Mouse (Mus musculus) hindbrain, postnatal 0 days (tissue): Measurements from ENCODE around the gene Cryba1. TPM values are rescaled to one million over a fixed set of nuclear protein-coding genes. Genes with fewer than 3 reads are reported as not detected.

ENCODE experiments used
- ATAC-seq: fragments of 200-750 bp; cut with Nextera tagmentation; 2 replicates; pipeline ENCODE4 v1.8.0; 2017; ENCODE audit warnings: mild to moderate bottlenecking, moderate TSS enrichment, moderate library complexity
- DNase-seq: peaks from one replicate; pipeline ENCODE4 v3.0.0-alpha.2; 2015; ENCODE audit warnings: low spot score
- H3K27ac ChIP-seq: fragments of 300-500 bp; sonication (generic); 2 replicates; pipeline ENCODE4 v1.5.1; 2014; ENCODE audit warnings: mild to moderate bottlenecking
- H3K27me3 ChIP-seq: fragments of 300-500 bp; sonication (generic); 2 replicates; pipeline ENCODE4 v1.6.1; 2014; ENCODE audit warnings: low read length, mixed read lengths; ENCODE audit not compliant: insufficient read depth
- H3K36me3 ChIP-seq: fragments of 300-500 bp; sonication (generic); 2 replicates; pipeline ENCODE4 v1.6.1; 2014; ENCODE audit warnings: low read length, mixed read lengths; ENCODE audit not compliant: insufficient read depth
- H3K4me1 ChIP-seq: fragments of 300-500 bp; sonication (generic); 2 replicates; pipeline ENCODE4 v1.6.1; 2014; ENCODE audit warnings: antibody characterized with exemption, low read length, mixed read lengths; ENCODE audit not compliant: insufficient read depth
- H3K4me2 ChIP-seq: fragments of 300-500 bp; sonication (generic); 2 replicates; pipeline ENCODE4 v1.6.1; 2014; ENCODE audit warnings: low read depth, mild to moderate bottlenecking, low read length, moderate library complexity, mixed read lengths
- H3K4me3 ChIP-seq: fragments of 300-500 bp; sonication (generic); 2 replicates; pipeline ENCODE4 v1.5.1; 2014; ENCODE audit warnings: low read length
- H3K9ac ChIP-seq: fragments of 300-500 bp; sonication (generic); replicated peaks from 2 replicates; pipeline ENCODE4 v1.6.1; 2014; ENCODE audit warnings: mild to moderate bottlenecking, low read length, moderate library complexity, mixed read lengths
- H3K9me3 ChIP-seq: fragments of 300-500 bp; sonication (generic); 2 replicates; pipeline ENCODE4 v1.6.1; 2016; ENCODE audit warnings: low read length, mixed read lengths
- CTCF ChIP-seq: IDR thresholded peaks from 2 replicates; pipeline ENCODE4 v1.5.1; 2016; ENCODE audit warnings: antibody characterized with exemption, control low read depth, low read depth
- WGBS: fragments of 180-500 bp; shearing (Covaris S2); extraction: QIAGEN DNeasy Blood & Tissue Kit; methylation state at CpG from one replicate; pipeline ENCODE4 v1.1.7; 2014; 5-methylcytosine and 5-hydroxymethylcytosine counted together
- polyA plus RNA-seq: library from polyadenylated mRNA; unstranded; fragments of >200 nt; fragmentation: Nextera tagmentation; extraction: Ambion mirVana; gene quantifications from 2 replicates; pipeline ENCODE4 v1.2.1, GENCODE M21; 2015
- total RNA-seq: library from RNA; depleted of rRNA; stranded (reverse); fragments of >200 nt; gene quantifications from 2 replicates; pipeline ENCODE4 v1.2.3, GENCODE M21; 2014; rRNA removed

Gene Cryba1
- total and polyA plus RNA-seq, 2 experiments from 2014 or later, result 0.51 TPM; not detected in 1

- Histone ChIP-seq H3K36me3 (no peaks in the 10 kb centered on the region), H3K4me3 (no peak overlapping the region), H3K27ac (no peak overlapping the region), H3K9me3 (no peaks in the 10 kb centered on the region), H3K4me2 (no peak overlapping the region), H3K9ac (no peak overlapping the region), H3K4me1 (no peaks in the 10 kb centered on the region), H3K27me3 (no peaks in the 10 kb centered on the region)
- DNase-seq, result no peak
- WGBS, result 13% methylated on average over 2 of the region's 2 CpGs
- TF ChIP-seq CTCF, result no peak
- ATAC-seq, result no peak
Measured at GRCm38 (mm10) chr11:77680018-77680417, 45.1 kb downstream of the Cryba1 start.

- WGBS, result 69% methylated on average over 4 of the region's 4 CpGs
- ATAC-seq, result no peak
- no peak overlapping the region for H3K27ac ChIP-seq
Measured at GRCm38 (mm10) chr11:77673428-77673991, 51.6 kb downstream of the Cryba1 start.

GRCm38 (mm10) chr11:77672746-77673145 is 52.3 kb downstream of the Cryba1 start:
- 95% methylated on average over 2 of the region's 2 CpGs for WGBS
- Histone ChIP-seq H3K4me3 (no peak overlapping the region), H3K4me2 (no peak overlapping the region), H3K27ac (no peak overlapping the region), H3K9me3 (peaks cover 4% of the 10 kb centered on the region), H3K27me3 (no peaks in the 10 kb centered on the region), H3K36me3 (no peaks in the 10 kb centered on the region), H3K4me1 (no peaks in the 10 kb centered on the region), H3K9ac (no peak overlapping the region)
- no peak for ATAC-seq
- no peak for TF ChIP-seq CTCF
- no peak for DNase-seq

More at GRCm38 (mm10) chr11:77673428-77673991, 51.6 kb downstream of the Cryba1 start:
- Histone ChIP-seq H3K36me3 (no peaks in the 10 kb centered on the region), H3K9me3 (peaks cover 4% of the 10 kb centered on the region), H3K27me3 (no peaks in the 10 kb centered on the region), H3K4me1 (no peaks in the 10 kb centered on the region), H3K9ac (no peak overlapping the region), H3K4me2 (no peak overlapping the region), H3K4me3 (no peak overlapping the region)
- 0 out of 2 replicates have a peak, but pooled peaks have one; percentile 4 for TF ChIP-seq CTCF
- DNase-seq, result no peak

Other genes with a start within 250 kb of the Cryba1 start
- 71.6 and 77.1 TPM in 2 replicates for gene Ankrd13b, start 235.6 kb downstream of the Cryba1 start, total RNA-seq
- 27.1 and 30.6 TPM in 2 replicates for gene Ankrd13b, start 235.6 kb downstream of the Cryba1 start, polyA plus RNA-seq
- 126 and 127 TPM in 2 replicates for gene Git1, start 231.7 kb downstream of the Cryba1 start, total RNA-seq
- gene Git1, start 231.7 kb downstream of the Cryba1 start, polyA plus RNA-seq, result 13.8 and 15.0 TPM in 2 replicates
- gene Abhd15, start 210.2 kb downstream of the Cryba1 start, total RNA-seq, result 3.6 and 4.7 TPM in 2 replicates
- 2.1 TPM in 2 replicates for gene Abhd15, start 210.2 kb downstream of the Cryba1 start, polyA plus RNA-seq
- gene Trp53i13, start 209.3 kb downstream of the Cryba1 start, total RNA-seq, result 13.7 and 17.8 TPM in 2 replicates
- gene Trp53i13, start 209.3 kb downstream of the Cryba1 start, polyA plus RNA-seq, result 14.3 and 17.2 TPM in 2 replicates
- not detected in 2 replicates for gene Gm10392, start 206.1 kb downstream of the Cryba1 start, total RNA-seq
- gene Gm10392, start 206.1 kb downstream of the Cryba1 start, polyA plus RNA-seq, result not detected in 2 replicates
- gene Taok1, start 117.5 kb downstream of the Cryba1 start, total RNA-seq, result 50.6 and 56.7 TPM in 2 replicates
- 27.1 and 28.2 TPM in 2 replicates for gene Taok1, start 117.5 kb downstream of the Cryba1 start, polyA plus RNA-seq
- 33.6 and 34.5 TPM in 2 replicates for gene Nufip2, start 39.1 kb downstream of the Cryba1 start, total RNA-seq
- gene Nufip2, start 39.1 kb downstream of the Cryba1 start, polyA plus RNA-seq, result 3.8 and 4.3 TPM in 2 replicates
- 64.6 and 68.8 TPM in 2 replicates for gene Myo18a, start 38.0 kb upstream of the Cryba1 start, total RNA-seq
- gene Myo18a, start 38.0 kb upstream of the Cryba1 start, polyA plus RNA-seq, result 28.2 and 29.8 TPM in 2 replicates
- not detected in 2 replicates for gene Gm10277, start 62.5 kb upstream of the Cryba1 start, total RNA-seq
- gene Gm10277, start 62.5 kb upstream of the Cryba1 start, polyA plus RNA-seq, result 0.69 and 0.91 TPM in 2 replicates
- 2.8 and 6.8 TPM in 2 replicates for gene Pipox, start 168.8 kb upstream of the Cryba1 start, total RNA-seq
- 4.4 and 4.6 TPM in 2 replicates for gene Pipox, start 168.8 kb upstream of the Cryba1 start, polyA plus RNA-seq
- gene Sez6, start 205.5 kb upstream of the Cryba1 start, total RNA-seq, result 175 and 177 TPM in 2 replicates
- 113 and 127 TPM in 2 replicates for gene Sez6, start 205.5 kb upstream of the Cryba1 start, polyA plus RNA-seq